Mouse (Mus musculus) ES-Bruce4 (cell line): ENCODE measurements around the gene Rnf180.

Experiments
- CTCF ChIP-seq: IDR thresholded peaks from one replicate; pipeline ENCODE4 v1.8.1; 2011; ENCODE audit warnings: low read depth, low read length
- EP300 ChIP-seq: IDR thresholded peaks from 2 replicates; pipeline ENCODE4 v1.6.1; 2011; ENCODE audit warnings: low read depth, low read length; ENCODE audit not compliant: insufficient read depth
- POLR2A ChIP-seq: IDR thresholded peaks from one replicate; pipeline ENCODE4 v1.8.1; 2011; ENCODE audit warnings: low read length; ENCODE audit not compliant: insufficient read depth

- TF ChIP-seq EP300 (no peak), CTCF (no peak), POLR2A (no peak)
Observed at GRCm38 (mm10) chr13:105224048-105224447, 70.6 kb downstream of the Rnf180 start.
